Mouse (Mus musculus) liver, adult 2 months (tissue): Measurements from ENCODE around the gene Crispld2.

ENCODE experiments used
- CTCF ChIP-seq: fragments of 200-500 bp; IDR thresholded peaks from 2 replicates; pipeline ENCODE4 v1.5.1; 2011; ENCODE audit warnings: low read depth, low read length, control low read depth
- POLR2A ChIP-seq: fragments of 200-500 bp; IDR thresholded peaks from 2 replicates; pipeline ENCODE4 v1.6.1; 2011; ENCODE audit warnings: low read length, control low read depth; ENCODE audit not compliant: insufficient read depth; ENCODE audit errors: extremely low read depth

DNA sequence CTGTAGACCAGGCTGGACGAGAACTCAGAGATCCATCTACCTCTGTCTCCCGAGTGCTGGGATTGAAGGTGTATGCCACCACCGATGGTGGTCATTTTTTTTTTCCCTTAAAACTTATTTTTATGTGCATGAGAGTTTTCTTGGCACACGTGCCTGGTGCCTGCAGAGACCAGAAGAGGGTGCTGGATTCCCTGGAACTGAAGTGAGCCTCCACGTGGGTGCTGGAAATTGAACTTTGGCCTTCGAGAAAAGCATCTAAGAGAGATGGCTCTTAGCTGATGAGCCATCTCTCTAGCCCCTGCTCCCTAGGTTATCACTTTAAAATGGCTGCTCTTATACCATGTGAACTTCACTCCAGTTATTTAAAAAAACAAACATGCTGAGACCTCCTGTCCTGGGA lies 82.3 kb downstream of the Crispld2 start:
- TF ChIP-seq POLR2A (no peak), CTCF (no peak)
